Mouse (Mus musculus): ENCODE measurements around the gene Ak1.

DNA sequence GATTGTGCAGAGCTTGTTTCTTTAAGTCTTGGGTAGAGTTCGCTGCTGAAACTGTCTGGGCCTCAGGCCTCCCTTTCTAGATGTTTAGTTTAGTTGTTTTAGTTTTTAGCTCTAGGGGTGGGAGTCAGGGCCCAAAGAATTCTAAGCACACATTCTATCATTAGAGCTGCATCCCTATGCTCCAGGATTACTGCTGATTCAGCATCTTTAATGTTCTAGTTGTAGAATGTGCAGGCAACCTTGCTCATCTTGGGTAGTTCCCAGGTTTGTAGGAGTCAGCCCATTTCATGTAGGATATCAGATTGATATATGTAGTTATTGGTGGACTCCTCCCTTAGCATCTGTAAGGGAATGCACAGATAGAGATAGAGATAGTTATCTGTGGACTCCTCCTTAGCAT lies 4.4 kb upstream of the Ak1 start:
- no peak for TF ChIP-seq GATA1 (IDR thresholded peaks at IDR 0.05; ENCODE audit: low read length)
- no peak for TF ChIP-seq TAL1 (IDR thresholded peaks at IDR 0.05; ENCODE audit: low read length)
